Mouse (Mus musculus): ENCODE results near the gene Itpkb. TPM values are rescaled to one million over a fixed set of nuclear protein-coding genes. Genes with fewer than 3 reads are reported as not detected.
"Not testable (repeated sequence)": the region's sequence is repeated elsewhere in the genome, so short reads cannot be mapped to it uniquely, and the experiment has no call there.

Itpkb gene
- total RNA-seq, 4 experiments from 2014 or later, result 64.4 to 99.3 (median 78.9) TPM

- DNase-seq, result no peak
These were observed 40.8 kb downstream of the Itpkb start for GRCm38 (mm10) chr1:180370858-180371652.

GRCm38 (mm10) chr1:180372258-180372657, 42.0 kb downstream of the Itpkb start:
- DNase-seq, result not testable (repeated sequence)

GRCm38 (mm10) chr1:180376598-180376997, 46.3 kb downstream of the Itpkb start:
- no peak for DNase-seq

GRCm38 (mm10) chr1:180379559-180379958, 49.3 kb downstream of the Itpkb start:
- no peak for DNase-seq

- DNase-seq, result no peak
These were observed 52.1 kb downstream of the Itpkb start for GRCm38 (mm10) chr1:180382358-180382757.

GRCm38 (mm10) chr1:180383884-180384283, 53.6 kb downstream of the Itpkb start:
- no peak for DNase-seq

GRCm38 (mm10) chr1:180384486-180384885, 54.2 kb downstream of the Itpkb start:
- no peak for DNase-seq

GRCm38 (mm10) chr1:180385308-180385707, 55.0 kb downstream of the Itpkb start:
- DNase-seq, result no peak

GRCm38 (mm10) chr1:180386951-180387749, 56.9 kb downstream of the Itpkb start:
- DNase-seq, result peak; percentile 99

GRCm38 (mm10) chr1:180387750-180388480, 57.6 kb downstream of the Itpkb start:
- DNase-seq, result no peak

GRCm38 (mm10) chr1:180388481-180388880, 58.2 kb downstream of the Itpkb start:
- DNase-seq, result no peak

GRCm38 (mm10) chr1:180389213-180389760, 59.0 kb downstream of the Itpkb start:
- not testable (repeated sequence) for DNase-seq

- no peak for DNase-seq
These were observed 60.0 kb downstream of the Itpkb start for GRCm38 (mm10) chr1:180390321-180390731.

- DNase-seq, result no peak
These were observed 60.7 kb downstream of the Itpkb start for GRCm38 (mm10) chr1:180390746-180391574.

- no peak for DNase-seq
These were observed 61.3 kb downstream of the Itpkb start for GRCm38 (mm10) chr1:180391575-180391945.

- DNase-seq, result no peak
These were observed 62.0 kb downstream of the Itpkb start for GRCm38 (mm10) chr1:180392137-180392798.

GRCm38 (mm10) chr1:180393017-180393797, 62.9 kb downstream of the Itpkb start:
- DNase-seq, result no peak

- DNase-seq, result no peak
These were observed 63.6 kb downstream of the Itpkb start for GRCm38 (mm10) chr1:180393873-180394272.

- DNase-seq, result no peak
These were observed 67.4 kb downstream of the Itpkb start for GRCm38 (mm10) chr1:180397734-180398133.

- DNase-seq, result no peak
These were observed 68.2 kb downstream of the Itpkb start for GRCm38 (mm10) chr1:180398446-180398845.

Measured in adrenal gland, adult 8-10 months (tissue).